Mouse (Mus musculus): ENCODE data around the gene Nexn.

DNA sequence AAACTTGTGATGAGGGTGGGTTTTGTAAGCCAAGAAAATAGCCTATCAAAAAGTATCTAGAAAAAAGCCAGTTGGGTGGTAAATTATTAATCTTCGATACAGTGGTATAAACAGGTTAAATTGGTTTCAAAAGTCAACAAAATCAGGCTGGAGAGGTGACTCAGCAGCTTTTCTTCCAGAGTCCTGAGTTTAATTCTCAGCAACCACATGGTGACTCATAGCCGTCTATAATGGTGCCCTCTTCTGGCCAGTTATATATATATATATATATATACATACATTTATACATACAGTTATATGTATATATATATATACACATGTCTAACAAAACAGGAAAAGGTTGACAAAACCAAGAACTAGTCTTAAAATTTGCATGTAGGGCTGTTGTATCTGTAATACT, 27.3 kb downstream of the Nexn start:
- TF ChIP-seq HCFC1 (IDR thresholded peaks at IDR 0.05; ENCODE audit: borderline replicate concordance, insufficient read depth, low read length) (no peak), CHD2 (IDR thresholded peaks at IDR 0.05; ENCODE audit: low read depth, low read length) (no peak), ZNF384 (IDR thresholded peaks at IDR 0.05; ENCODE audit: low read depth, low read length) (no peak)

Data from ES-E14 (cell line).